8 mouse cellular contexts compared by ENCODE assay signal in genomic region chr12:3791257-3791656, GRCm38 (mm10). TPM values are rescaled to one million over a fixed set of nuclear protein-coding genes. Genes with fewer than 3 reads are reported as not detected.
DNase-seq lines count a peak whose midpoint lies in the region; ATAC-seq and TF ChIP-seq lines count a peak whose summit lies in the region.

No protein-coding gene starts in this region.

- intact Hi-C loops in left cerebral cortex, postnatal 25 days (cut with DNase I) = loop anchor here (5.0 kb wide), 1 partner anchor 94 kb away; no protein-coding TSS in a partner anchor

- TF ChIP-seq CTCF in lung, postnatal 0 days (IDR thresholded peaks at IDR 0.05) = no peak

- TF ChIP-seq EP300 in lung, postnatal 0 days (IDR thresholded peaks at IDR 0.05) = no peak

- no peaks in the 10 kb centered on the region for H3K36me3 ChIP-seq in lung, postnatal 0 days (ENCODE audit: insufficient read depth, low read length)
- no peaks in the 10 kb centered on the region for H3K36me3 ChIP-seq in forebrain, embryonic 16.5 days (ENCODE audit: control insufficient read depth, insufficient read depth)
- no peaks in the 10 kb centered on the region for H3K36me3 ChIP-seq in liver, embryonic 15.5 days (replicated peaks)
- no peaks in the 10 kb centered on the region for H3K36me3 ChIP-seq in stomach, embryonic 16.5 days (ENCODE audit: control insufficient read depth, insufficient read depth, low read length)

- ATAC-seq in lung, postnatal 0 days = no peak
- no peak; the same call in 1 of the 2 replicates for ATAC-seq in forebrain, embryonic 16.5 days
- ATAC-seq in liver, embryonic 15.5 days (ENCODE audit: insufficient read depth) = no peak
- no peak for ATAC-seq in stomach, embryonic 16.5 days (ENCODE audit: insufficient read depth, low FRiP score)

- WGBS in lung, postnatal 0 days = 42% methylated on average over 7 of the region's 7 CpGs
- 58% methylated on average over 7 of the region's 7 CpGs for WGBS in forebrain, embryonic 16.5 days
- WGBS in liver, embryonic 15.5 days (ENCODE audit: insufficient replicate concordance) = 46% methylated on average over 7 of the region's 7 CpGs
- WGBS in stomach, embryonic 16.5 days = 37% methylated on average over 7 of the region's 7 CpGs

- no peak overlapping the region for H3K27ac ChIP-seq in lung, postnatal 0 days (ENCODE audit: low read length)
- no peak overlapping the region for H3K27ac ChIP-seq in forebrain, embryonic 16.5 days (ENCODE audit: low read length)
- H3K27ac ChIP-seq in liver, embryonic 15.5 days (replicated peaks) = no peak overlapping the region
- H3K27ac ChIP-seq in stomach, embryonic 16.5 days (ENCODE audit: low read length) = no peak overlapping the region

- no peak overlapping the region for H3K4me3 ChIP-seq in lung, postnatal 0 days (ENCODE audit: low read depth, low read length)
- H3K4me3 ChIP-seq in forebrain, embryonic 16.5 days (replicated peaks; ENCODE audit: low read length) = peak overlapping the region; percentile 8; the same call in 1 of the 2 replicates
- H3K4me3 ChIP-seq in liver, embryonic 15.5 days (replicated peaks) = 0 out of 2 replicates have a peak overlapping the region, but pooled peaks have one; percentile 22
- H3K4me3 ChIP-seq in stomach, embryonic 16.5 days (replicated peaks; ENCODE audit: low read length) = peak overlapping the region; percentile 50

- no peaks in the 10 kb centered on the region for H3K27me3 ChIP-seq in lung, postnatal 0 days (replicated peaks; ENCODE audit: insufficient read depth, low read length)
- H3K27me3 ChIP-seq in forebrain, embryonic 16.5 days (replicated peaks; ENCODE audit: control insufficient read depth, insufficient read depth, low read length) = no peaks in the 10 kb centered on the region
- H3K27me3 ChIP-seq in liver, embryonic 15.5 days = peaks cover 24% of the 10 kb centered on the region
- no peaks in the 10 kb centered on the region for H3K27me3 ChIP-seq in stomach, embryonic 16.5 days (ENCODE audit: control insufficient read depth, insufficient read depth, low read length)

- H3K9ac ChIP-seq in lung, postnatal 0 days (replicated peaks; ENCODE audit: low read depth) = no peak overlapping the region
- H3K9ac ChIP-seq in forebrain, embryonic 16.5 days (replicated peaks; ENCODE audit: low read depth, low read length) = no peak overlapping the region
- no peak overlapping the region for H3K9ac ChIP-seq in liver, embryonic 15.5 days
- H3K9ac ChIP-seq in stomach, embryonic 16.5 days (ENCODE audit: low read length) = peak overlapping the region; percentile 4; the same call in 1 of the 2 replicates

- no peaks in the 10 kb centered on the region for H3K9me3 ChIP-seq in lung, postnatal 0 days (ENCODE audit: low read length)
- no peaks in the 10 kb centered on the region for H3K9me3 ChIP-seq in forebrain, embryonic 16.5 days (ENCODE audit: control insufficient read depth, low read length)
- no peaks in the 10 kb centered on the region for H3K9me3 ChIP-seq in liver, embryonic 15.5 days (replicated peaks)
- H3K9me3 ChIP-seq in stomach, embryonic 16.5 days (replicated peaks; ENCODE audit: control insufficient read depth, low read length) = no peaks in the 10 kb centered on the region

- no peak for DNase-seq in lung, postnatal 0 days (ENCODE audit: low spot score)
- no peak for DNase-seq in lung, postnatal 36 days
- DNase-seq in left cerebral cortex, postnatal 25 days (ENCODE audit: low spot score in 2 of 2) = no peak
- no peak for DNase-seq in urinary bladder, postnatal 25 days (ENCODE audit: low spot score)
- DNase-seq in thymus, postnatal 10 days (ENCODE audit: low spot score in 2 of 2) = no peak

- H3K4me2 ChIP-seq in lung, postnatal 0 days (replicated peaks; ENCODE audit: low read depth, low read length) = peak overlapping the region; percentile 62; the same call in 1 of the 2 replicates
- peak overlapping the region; percentile 57 for H3K4me2 ChIP-seq in forebrain, embryonic 16.5 days (ENCODE audit: low read length)
- peak overlapping the region; percentile 64 for H3K4me2 ChIP-seq in liver, embryonic 15.5 days
- peak overlapping the region; percentile 70 for H3K4me2 ChIP-seq in stomach, embryonic 16.5 days (ENCODE audit: low read depth, low read length)

- H3K4me1 ChIP-seq in lung, postnatal 0 days (ENCODE audit: insufficient read depth, low read depth, low read length) = no peaks in the 10 kb centered on the region
- H3K4me1 ChIP-seq in forebrain, embryonic 16.5 days (replicated peaks; ENCODE audit: control insufficient read depth, insufficient read depth, low read length) = peaks cover 8% of the 10 kb centered on the region; the same call in 1 of the 2 replicates
- H3K4me1 ChIP-seq in liver, embryonic 15.5 days (replicated peaks) = peaks cover 8% of the 10 kb centered on the region; the same call in 1 of the 2 replicates
- peaks cover 39% of the 10 kb centered on the region for H3K4me1 ChIP-seq in stomach, embryonic 16.5 days (ENCODE audit: control insufficient read depth, insufficient read depth, low read length)

RNA-seq across cellular contexts. Expression of gene Dnmt3a, which starts 14.6 kb away (rescaled TPM):
- polyA plus RNA-seq in lung, postnatal 0 days (2015; fragmentation: Nextera tagmentation; extraction: Ambion mirVana) = 60.3 and 74.8 TPM in 2 replicates
- 86.3 and 86.6 TPM in 2 replicates for polyA plus RNA-seq in forebrain, embryonic 16.5 days (2015; fragmentation: Nextera tagmentation; extraction: Ambion mirVana)
- polyA plus RNA-seq in liver, embryonic 15.5 days (2015; fragmentation: Nextera tagmentation; extraction: Ambion mirVana) = 21.8 TPM in 2 replicates
- polyA plus RNA-seq in stomach, embryonic 16.5 days (2015; fragmentation: Nextera tagmentation; extraction: Ambion mirVana) = 49.6 and 60.4 TPM in 2 replicates
- total RNA-seq in left cerebral cortex, postnatal 25 days (2021) = 100 to 1,000 TPM; 138 to 148 TPM
